Mouse (Mus musculus) liver (tissue): Measurements from ENCODE around the gene Rabep2.
A peak's percentile ranks its signal among the peaks of the same experiment; 100 is the strongest.

Experiments used
- DNase-seq: peaks from one replicate; pipeline ENCODE4 v3.0.0-alpha.2; 2020; ENCODE audit warnings: mixed read lengths

The Rabep2 gene

DNA sequence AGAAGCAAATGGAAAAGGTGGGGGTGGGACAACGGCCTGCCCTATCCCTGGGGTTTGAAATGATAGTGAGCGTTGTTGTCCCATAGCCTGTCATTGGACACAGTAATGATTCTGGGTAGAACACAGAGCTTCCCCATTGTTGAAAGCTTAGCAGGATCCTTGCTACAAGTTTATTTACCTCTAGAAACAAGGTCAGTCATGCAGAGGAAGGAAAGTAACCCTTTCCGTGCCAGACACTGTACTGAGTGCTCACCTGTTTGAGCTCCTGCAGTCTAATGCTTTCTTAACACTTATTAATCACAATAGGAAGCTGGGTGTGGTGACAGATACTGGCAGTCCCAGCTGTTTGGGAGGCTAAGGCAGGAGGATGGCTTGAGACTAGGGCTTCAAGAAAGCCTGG is 7.2 kb downstream of the Rabep2 start:
- no peak for DNase-seq

DNA sequence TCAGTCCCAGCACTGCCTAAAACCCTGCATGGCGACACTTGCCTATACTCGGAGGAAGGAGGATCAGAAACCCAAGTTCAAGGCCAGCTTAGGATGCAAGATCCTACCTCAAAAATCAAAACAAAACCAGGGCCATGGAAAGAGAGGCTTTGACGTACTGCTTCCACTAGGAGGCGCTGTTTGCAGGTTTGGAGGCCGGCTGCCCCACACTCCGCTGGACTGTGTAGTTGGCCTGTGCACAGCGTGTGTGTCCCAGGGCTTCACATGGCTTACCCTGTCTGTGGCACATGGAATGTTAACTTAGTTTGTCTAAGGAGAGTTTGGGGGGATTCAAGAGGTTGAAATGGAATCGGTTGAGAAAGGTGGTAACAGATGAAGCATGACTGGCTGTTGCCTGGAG is 8.3 kb downstream of the Rabep2 start:
- peak; percentile 68 for DNase-seq

DNA sequence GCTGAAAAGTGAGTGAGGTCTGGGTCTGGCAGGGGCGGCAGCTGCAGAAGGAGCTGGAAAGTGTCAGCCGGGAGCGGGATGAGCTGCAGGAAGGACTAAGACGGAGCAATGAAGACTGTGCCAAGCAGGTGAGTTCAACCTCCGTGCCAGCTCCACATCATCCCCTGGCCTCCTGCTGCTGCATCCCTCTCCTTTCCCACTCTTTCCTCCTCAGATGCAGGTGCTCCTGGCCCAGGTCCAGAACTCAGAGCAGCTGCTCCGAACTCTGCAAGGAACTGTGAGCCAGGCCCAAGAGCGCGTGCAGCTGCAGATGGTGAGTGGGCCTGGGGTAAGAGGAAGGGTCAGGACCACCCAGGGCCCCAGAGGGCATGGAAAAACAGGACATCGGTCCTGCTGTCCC is 11.6 kb downstream of the Rabep2 start:
- no peak for DNase-seq

DNA sequence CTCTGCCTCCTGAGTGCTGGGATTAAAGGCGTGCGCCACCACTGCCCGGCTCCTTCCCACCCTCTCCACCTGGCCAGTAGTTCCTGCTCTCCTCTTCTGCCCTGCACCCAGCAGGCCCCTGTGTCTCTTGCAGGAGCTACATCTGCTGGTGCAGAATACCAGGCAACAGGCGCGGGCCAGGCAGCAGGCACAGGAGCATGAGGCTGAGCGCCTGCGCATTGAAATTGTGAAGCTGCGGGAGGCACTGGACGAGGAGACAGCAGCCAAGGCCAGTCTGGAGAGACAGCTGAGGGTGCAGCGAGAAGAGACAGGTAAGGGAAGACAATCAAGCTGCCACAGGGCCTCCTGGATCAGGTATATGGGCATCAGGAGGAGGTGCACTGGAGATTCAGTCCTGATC is 15.4 kb downstream of the Rabep2 start:
- no peak for DNase-seq

DNA sequence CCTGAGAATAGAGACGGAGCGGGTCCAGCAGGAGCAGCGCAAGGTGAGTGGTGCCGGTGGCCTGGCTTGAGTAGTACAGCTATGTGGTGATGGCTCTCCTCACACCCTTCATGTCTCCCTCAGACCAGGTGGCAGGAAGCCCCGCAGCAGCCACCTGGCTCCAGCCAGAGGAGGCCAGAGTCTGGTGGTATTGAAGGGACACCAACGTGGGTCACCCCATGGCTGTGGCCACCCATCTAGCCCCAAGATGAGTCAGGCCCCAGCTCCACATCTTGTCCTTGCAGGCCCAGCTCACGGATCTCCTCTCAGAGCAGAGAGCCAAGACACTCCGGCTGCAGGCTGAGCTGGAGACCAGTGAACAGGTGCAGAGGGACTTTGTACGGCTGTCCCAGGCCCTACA is 16.0 kb downstream of the Rabep2 start:
- no peak for DNase-seq

DNA sequence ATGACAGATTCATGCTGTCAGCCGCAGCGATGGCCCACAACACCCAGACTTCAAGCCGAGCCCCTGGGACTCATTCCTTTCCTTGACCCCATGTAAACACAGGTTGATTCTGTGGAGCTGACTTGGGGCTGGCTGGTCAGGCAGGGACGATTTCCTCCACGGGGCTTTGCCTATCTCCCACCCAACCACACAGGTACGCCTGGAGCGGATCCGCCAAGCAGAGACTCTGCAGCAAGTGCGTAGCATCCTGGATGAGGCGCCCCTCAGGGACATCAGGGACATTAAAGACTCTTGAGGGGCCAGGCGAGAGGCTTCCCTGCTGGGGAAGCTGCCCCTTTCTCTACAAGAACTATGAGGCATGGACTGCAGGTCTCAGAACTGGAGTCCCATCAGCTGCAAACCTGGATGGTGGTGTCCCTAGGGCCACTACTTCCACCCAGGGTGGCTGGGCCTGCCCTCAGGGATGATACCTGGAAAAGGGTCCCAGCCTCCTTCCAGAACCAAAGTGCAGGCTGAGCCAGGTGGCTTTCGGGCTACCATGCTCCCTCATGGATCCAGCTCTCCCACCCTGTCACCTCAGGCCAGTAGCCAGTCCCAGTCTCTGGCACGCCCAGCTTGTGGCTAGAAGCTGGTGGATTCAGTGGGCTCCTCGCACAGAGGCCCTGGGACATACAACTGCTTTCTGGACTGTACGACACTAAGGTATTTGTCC is 16.7 kb downstream of the Rabep2 start:
- no peak for DNase-seq

DNA sequence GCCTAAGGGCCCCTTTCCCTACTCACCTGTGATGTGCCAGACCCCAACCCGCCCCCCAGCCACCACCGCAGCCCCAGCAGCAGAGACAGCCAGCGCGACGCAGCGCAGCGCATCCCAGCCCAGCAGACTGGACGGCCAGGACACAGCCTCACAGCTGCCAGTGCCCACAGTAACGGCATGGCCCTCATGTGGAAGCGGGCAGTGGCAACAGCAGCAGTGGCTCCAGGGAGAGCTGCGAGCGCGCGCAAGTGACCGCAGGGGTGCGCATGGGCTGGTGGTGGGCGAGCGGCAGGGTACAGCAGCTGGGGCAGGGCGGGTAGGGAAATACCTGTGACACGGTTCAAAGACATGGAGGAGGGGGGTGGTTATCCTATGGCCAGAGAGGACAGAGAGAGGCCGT is 17.7 kb downstream of the Rabep2 start:
- no peak for DNase-seq

DNA sequence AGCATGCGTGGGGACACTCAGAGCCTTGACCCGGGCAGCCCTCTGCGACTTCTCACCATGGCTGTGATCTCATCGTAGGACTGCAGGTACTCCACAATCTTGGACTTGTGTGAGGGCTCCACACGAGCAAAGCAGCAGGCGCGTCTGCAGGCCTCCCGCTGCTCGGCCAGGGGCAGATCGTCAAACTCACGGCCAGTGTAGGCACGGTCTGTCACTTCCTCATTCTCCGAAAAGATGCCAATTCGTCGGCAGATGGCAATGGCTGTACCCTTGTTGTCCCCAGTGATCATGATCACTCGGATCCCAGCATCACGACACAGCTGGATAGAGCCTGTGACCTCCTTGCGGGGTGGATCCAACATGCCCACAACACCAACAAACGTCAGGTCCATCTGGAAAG is 19.9 kb downstream of the Rabep2 start:
- no peak for DNase-seq

DNA sequence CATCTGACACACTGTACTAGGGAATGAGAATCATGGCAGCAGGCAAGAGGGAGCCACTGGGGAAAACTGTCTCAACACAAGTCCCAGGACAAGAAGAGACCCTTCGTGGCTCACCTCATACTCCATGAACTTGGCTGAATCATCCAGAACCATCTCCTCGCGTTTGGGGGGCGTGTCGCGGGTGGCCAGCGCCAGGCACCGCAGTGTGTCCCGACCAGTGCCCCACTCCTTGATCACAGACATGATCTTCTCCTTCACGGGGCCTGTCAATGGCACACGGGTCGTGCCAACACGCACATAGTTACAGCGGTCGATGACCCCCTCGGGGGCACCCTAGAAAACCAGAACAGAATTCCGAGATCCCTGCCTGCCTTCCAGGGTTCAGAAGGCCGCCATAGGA is 21.4 kb downstream of the Rabep2 start:
- DNase-seq = no peak

DNA sequence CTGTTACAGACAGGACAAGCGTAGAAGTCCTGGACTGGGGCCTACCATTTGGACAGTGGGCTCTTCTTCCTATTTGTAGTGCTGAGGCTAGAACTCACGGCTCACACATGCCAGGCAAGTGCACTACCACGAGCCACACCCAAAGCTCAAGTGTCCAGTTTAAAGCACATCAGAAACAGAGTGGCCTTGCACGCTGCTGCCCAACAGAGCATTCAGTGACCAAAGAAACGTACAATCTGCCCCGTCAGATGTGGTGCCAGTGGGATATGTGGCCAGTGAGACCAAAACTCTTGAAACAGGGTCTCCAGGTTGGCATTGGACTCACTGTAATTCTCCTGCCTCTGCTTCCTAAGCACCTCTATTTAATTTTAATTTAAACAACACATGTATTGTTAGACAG is 22.1 kb downstream of the Rabep2 start:
- no peak for DNase-seq

DNA sequence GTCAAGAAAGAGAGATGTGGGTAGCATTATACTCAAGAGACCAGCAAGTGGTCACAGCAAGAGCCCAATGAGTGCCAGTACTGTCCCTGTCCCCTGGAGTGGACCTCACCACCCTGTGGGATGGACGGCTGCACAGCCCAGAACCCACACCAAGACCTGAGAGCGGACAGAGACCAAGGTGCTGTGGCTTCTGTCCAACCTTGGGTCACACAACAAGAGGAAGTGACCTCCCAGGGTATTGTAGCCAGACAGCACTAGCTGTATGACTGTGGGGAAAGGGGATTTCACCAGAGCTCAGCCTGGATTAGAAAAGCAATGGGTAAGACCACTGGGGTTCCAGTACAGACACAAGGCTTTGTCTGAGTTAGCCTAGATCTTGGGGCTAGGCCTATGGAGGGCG is 23.7 kb downstream of the Rabep2 start:
- no peak for DNase-seq

DNA sequence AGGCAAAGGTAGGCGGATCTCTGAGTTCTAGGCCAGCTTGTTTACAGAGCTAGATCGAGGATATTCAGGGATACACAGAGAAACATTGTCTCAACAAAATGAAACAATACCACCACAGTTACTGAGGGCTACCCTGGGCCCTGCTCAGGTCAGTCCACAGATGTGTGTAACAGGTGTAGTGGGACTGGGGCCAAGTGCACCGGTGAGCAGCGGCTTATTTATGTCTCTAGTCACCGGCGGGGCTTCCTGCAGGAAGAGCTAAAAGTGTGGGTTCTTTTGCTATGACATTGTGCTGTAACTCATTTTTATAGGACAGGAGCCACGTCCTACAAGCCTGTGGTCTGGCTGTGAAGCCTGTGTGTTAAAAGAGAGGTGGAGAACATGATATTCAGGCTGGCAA is 25.3 kb downstream of the Rabep2 start:
- no peak for DNase-seq

DNA sequence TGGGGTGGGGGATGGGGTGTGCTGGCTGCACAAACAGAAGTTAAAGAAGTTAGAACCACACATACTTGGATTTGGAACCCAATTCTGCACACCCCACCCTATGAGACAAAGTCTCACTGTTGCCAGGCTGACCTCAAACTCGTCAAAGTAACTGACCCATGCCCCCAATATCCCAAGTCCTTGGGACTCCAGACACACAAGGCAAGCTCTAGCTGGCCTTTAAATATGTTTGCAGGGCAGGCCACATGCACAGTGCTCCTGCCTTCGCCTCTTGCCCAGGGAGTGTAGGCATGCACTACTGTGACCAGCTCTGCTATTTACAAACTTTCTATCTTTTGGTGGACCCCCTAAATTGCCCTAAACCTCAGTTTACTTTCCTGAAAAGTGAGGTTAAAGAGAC is 26.7 kb downstream of the Rabep2 start:
- no peak for DNase-seq

DNA sequence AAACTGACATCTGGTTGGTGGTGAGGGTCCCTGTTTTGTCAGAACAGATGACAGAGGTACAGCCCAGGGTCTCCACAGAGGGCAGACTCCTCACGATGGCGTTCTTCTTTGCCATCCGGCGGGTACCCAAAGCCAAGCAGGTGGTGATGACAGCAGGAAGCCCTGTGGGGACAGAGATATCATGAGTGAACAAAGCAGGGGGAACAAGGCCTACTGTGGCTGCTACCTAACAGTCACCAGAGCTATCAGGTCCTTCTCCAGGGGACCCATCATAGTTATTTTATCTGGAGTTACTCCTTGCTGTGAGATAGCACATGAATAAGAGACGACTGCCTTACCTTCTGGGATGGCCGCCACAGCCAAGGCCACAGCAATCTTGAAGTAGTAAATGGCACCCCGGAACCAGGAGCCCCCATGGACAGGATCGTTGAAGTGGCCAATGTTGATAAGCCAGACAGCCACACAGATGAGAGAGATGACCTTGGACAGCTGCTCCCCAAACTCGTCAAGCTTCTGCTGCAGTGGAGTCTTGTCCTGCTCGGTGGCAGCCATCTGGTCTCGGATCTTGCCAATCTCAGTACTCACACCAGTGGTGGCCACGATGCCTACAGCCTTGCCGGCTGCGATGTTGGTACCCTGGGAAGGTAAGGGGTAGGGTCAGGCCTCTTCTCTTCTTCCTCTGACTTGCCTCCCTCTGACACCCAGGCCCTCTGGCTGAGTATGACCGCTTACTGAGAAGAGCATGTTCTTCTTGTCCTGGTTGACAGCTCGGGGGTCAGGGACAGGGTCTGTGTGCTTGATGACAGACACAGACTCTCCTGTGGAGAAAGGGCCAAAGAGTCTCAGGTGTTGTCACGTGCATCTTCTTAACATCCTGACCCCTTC is 28.1 kb downstream of the Rabep2 start:
- no peak for DNase-seq

DNA sequence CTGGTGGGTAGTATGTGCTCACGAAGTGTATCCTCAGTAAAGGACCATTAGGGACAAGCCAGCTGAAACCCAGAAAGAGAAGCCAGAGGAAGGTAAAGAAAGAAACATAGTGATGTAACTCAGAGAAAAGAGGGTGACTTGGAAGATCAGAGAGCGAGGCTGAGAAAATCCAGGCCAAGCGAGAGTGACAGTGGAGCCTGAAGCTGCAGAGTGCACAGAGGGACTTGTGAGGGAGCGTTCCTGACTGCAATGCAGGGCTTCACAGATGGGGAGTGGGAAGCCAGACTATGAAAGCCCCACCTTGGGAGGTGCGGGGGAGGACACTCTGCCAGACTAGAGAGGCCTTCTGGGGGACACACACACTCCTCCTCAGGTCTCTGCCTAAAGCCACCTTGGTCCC is 29.7 kb downstream of the Rabep2 start:
- DNase-seq = no peak

DNA sequence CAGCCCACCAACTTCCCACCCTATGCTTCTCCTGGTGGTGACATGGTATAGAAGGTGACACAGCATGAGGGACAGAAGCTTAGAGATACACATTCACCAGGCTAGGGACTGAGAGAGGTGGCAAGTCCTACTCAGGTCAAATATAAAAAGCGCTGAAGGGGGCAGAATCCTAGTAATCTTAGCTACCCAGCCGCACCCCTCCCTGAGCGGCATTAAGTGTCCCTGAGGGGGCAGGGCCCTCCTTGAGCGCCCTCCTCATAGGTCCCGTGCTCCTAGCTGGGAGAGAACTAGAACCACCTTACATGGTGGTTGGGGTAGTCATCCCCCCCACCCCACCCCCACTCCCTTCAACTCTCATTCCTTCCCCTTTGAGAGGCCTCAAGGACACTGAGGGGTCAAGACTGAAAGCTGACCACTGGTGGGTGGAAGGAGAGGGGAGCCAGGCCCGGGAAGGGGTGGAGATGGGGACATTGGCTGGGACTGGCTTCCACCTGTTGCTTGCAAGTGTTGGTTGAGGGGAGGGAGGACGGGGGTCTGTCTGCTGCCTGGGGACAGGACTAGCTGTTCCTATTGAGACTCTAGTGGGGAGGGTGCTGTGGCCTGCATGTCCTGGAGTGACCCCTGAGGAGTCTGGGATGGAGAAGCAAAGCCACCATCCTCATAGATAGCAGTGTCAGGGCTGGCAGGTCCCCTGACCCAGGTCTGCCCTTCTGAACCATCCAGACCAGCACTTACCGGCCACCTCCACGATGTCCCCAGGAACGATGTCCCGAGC is 30.5 kb downstream of the Rabep2 start:
- no peak for DNase-seq

DNA sequence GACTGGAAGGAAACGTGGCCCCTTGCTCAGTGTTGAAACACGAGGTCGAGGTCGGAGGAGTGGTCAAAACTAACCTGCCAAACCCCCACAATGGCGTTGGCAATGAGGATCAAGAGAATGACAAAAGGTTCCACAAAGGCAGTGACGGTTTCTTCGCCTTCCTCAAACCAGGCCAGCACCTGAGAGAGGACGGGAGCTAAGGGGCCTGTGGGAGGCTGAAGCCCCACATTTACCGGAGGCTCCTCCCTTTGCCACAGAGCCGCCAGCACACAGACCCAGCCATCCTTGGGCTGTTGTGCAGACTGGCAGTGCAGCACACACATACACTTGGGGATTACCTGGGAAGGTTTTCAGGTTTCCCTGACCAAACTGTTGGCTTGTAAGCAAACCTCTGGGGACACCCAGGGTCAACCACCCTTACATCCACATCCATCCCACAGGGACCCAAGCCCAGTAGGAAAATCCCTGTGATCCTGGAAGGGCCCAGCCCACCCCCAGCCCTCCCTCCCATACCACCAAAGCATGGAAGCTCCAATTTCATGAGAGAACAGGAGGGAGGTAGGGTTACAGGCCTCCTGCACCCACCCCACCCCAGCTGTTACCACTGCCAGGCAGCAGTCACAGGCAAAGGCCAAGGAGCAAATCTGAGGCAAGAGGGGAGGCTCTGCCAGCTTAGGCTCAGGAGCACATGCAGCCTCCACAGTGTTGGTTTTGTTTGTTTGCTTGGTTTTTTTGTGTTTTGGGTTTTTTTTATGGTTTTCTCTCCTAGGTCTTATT is 32.3 kb downstream of the Rabep2 start:
- DNase-seq = no peak

DNA sequence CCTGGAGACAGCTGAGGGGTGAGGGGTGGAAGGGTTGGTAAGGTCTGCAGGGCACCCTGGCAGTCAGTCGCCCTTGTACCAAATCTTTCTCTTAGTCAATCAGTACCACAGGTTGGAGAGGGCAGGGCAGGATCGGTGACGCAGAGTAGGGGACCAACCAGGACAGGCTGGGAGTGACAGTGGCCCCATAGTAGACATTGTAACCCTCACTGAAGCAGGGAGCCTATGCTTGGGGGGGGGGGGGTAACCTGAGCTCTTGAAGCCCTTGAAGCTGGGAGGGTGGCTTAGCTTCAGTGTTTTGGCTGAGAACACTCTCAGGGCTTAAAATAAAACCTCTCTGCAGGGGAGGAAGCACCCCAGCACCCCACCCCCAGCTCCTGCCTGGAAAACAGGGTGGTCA is 33.1 kb downstream of the Rabep2 start:
- DNase-seq = no peak

DNA sequence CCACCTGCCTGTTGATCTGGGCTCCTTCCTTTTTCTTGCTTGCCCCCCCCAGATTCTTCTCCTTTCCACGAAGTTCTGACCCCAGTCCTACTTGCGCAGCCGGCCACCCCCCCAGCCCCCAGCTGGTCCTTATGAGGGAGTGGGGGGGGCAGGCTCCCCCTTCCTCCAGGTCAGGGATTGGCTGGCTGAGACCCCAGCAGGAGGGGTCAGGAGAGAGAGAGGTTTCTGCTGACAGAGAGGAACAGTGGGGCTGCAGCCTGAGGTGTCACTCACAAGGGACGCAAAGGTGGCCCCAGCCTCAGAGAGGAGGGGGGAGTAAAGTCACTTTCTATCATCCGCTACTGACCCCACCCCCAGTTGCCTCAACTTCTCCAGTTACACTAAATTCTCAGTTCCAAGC is 34.4 kb downstream of the Rabep2 start, which contains the start of gene Atp2a1:
Gene Atp2a1, minus strand, starts transcription at position 105 of the 400 bp plus-strand sequence.
- DNase-seq = no peak

DNA sequence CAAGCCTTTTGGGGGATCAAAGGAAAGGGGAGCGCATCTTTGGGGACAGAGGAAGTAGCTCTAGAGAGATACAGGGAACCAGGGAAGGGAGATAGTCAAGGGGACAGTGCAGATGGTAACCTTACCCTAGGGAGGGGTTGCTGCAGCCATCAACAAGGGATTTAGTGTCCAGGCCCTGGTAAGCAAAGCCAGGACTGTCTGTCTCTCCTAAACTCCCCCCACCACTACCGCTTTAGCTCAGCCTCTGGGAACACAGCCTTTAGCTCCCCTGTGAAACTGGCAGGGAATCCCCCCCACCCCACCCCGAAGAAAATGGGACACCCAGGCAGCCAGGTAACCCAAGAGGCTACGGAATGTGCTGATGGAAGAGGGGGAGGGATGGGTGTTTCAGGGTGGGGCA is 35.0 kb downstream of the Rabep2 start:
- no peak for DNase-seq

DNA sequence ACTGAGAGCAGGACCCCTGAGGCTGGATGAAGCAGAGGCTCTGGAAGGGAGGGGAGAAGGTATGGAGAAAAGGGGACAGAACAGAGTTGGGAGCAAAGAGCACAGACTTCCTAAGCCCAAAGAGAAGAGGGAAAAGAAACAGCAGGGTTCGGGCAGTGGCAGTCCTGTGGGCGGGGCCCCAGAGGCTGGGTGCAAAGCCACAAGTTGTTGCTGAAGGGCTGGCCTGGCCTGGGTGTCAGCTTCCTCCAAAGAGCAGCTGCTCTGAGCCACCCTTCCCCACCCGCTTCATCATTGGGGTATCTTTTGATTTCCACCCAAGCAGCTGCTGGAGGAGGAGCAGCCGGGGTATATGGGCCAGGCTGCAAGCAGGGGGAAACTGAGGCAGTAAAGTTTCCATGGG is 35.6 kb downstream of the Rabep2 start:
- peak; percentile 47 for DNase-seq

DNA sequence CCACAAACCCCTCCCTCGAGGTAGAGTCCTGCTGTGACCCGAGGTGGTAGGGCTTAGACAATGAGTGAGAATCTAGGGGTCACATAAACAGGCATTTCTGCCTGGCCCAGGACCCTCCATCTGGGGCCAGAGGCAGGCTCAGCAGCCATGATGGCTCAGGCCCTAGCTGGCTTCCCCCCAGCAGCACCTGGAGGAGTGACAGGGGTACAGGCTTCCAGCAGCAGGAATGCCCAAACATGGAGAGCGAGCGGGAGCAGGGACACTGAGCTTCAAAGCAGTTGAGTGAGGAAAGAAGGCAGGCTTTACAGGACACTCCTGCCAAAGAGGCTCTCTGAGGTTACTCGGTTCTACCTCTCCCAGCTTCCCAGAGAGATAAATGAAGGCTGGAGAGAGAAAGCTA is 36.3 kb downstream of the Rabep2 start:
- no peak for DNase-seq
